Mouse (Mus musculus) MEL (cell line): ENCODE measurements around the gene Sucla2. TPM values are rescaled to one million over a fixed set of nuclear protein-coding genes. Genes with fewer than 3 reads are reported as not detected.

ENCODE experiments used
- DNase-seq: peaks from one replicate; pipeline ENCODE4 v3.0.0; 2011; ENCODE audit warnings: low read depth, low spot score
- H3K27ac ChIP-seq: 2 replicates; pipeline ENCODE4 v1.5.1; 2012; ENCODE audit warnings: low read depth, mild to moderate bottlenecking, control low read depth, low read length, moderate library complexity; ENCODE audit not compliant: control insufficient read depth
- H3K27me3 ChIP-seq, 2 experiments: fragments of 150-350 bp in 1 of 2; sonication (generic) in 1 of 2; 2 replicates each; pipeline ENCODE4 v1.6.1; 2012; ENCODE audit warnings: low read length in 2 of 2, mild to moderate bottlenecking in 2 of 2, improper control_type of control experiment in 1 of 2, moderate library complexity in 1 of 2; ENCODE audit not compliant: insufficient read depth in 2 of 2, control insufficient read depth in 1 of 2
- H3K36me3 ChIP-seq, 2 experiments: 2 replicates each; pipeline ENCODE4 v1.6.1; 2012 to 2014; ENCODE audit warnings: low read length in 2 of 2, improper control_type of control experiment in 1 of 2, inconsistent platforms in 1 of 2, mild to moderate bottlenecking in 1 of 2; ENCODE audit not compliant: insufficient read depth in 2 of 2, control insufficient read depth in 1 of 2
- H3K4me1 ChIP-seq, 2 experiments: fragments of 150-350 bp in 1 of 2; sonication (generic) in 1 of 2; 2 replicates each; pipeline ENCODE4 v1.6.1; 2012; ENCODE audit warnings: low read length in 2 of 2, improper control_type of control experiment in 1 of 2, mild to moderate bottlenecking in 1 of 2; ENCODE audit not compliant: insufficient read depth in 2 of 2, control insufficient read depth in 1 of 2
- H3K4me3 ChIP-seq, 2 experiments: fragments of 150-350 bp in 1 of 2; sonication (generic) in 1 of 2; 2 replicates each; pipeline ENCODE4 v1.5.1; 2012; ENCODE audit warnings: low read depth in 2 of 2, low read length in 2 of 2, mild to moderate bottlenecking in 2 of 2, moderate library complexity in 2 of 2, control low read depth in 1 of 2, improper control_type of control experiment in 1 of 2; ENCODE audit not compliant: control insufficient read depth in 1 of 2, insufficient read depth in 1 of 2
- H3K79me2 ChIP-seq: 2 replicates; pipeline ENCODE4 v1.6.1; 2012; ENCODE audit warnings: mild to moderate bottlenecking, low read length, moderate library complexity; ENCODE audit not compliant: control insufficient read depth, poor library complexity, insufficient read depth
- H3K9ac ChIP-seq: 2 replicates; pipeline ENCODE4 v1.6.1; 2012; ENCODE audit warnings: low read depth, mild to moderate bottlenecking, control low read depth, low read length, moderate library complexity; ENCODE audit not compliant: control insufficient read depth, poor library complexity, severe bottlenecking
- H3K9me3 ChIP-seq: fragments of 150-350 bp; sonication (generic); replicated peaks from 2 replicates; pipeline ENCODE4 v1.6.1; 2012; ENCODE audit warnings: mild to moderate bottlenecking, low read length, improper control_type of control experiment, moderate library complexity; ENCODE audit not compliant: insufficient read depth
- BHLHE40 ChIP-seq: IDR thresholded peaks from 2 replicates; pipeline ENCODE4 v1.6.1; 2012; ENCODE audit warnings: low read depth, mild to moderate bottlenecking, inconsistent platforms, low read length, improper control_type of control experiment, borderline replicate concordance
- CHD1 ChIP-seq: IDR thresholded peaks from 2 replicates; pipeline ENCODE4 v1.6.1; 2012; ENCODE audit warnings: low read depth, mild to moderate bottlenecking, inconsistent platforms, low read length, improper control_type of control experiment
- CHD2 ChIP-seq: IDR thresholded peaks from 2 replicates; pipeline ENCODE4 v1.6.1; 2011; ENCODE audit warnings: low read length, improper control_type of control experiment
- CTCF ChIP-seq, 3 experiments: IDR thresholded peaks in 2 of 3; conservative IDR thresholded peaks in 1 of 3; 2 replicates each; pipeline ENCODE4 v1.5.1; 2011 to 2012; ENCODE audit warnings: low read length in 3 of 3, low read depth in 2 of 3, mild to moderate bottlenecking in 2 of 3, improper control_type of control experiment in 1 of 3, inconsistent platforms in 1 of 3, mixed read lengths in 1 of 3, moderate library complexity in 1 of 3; ENCODE audit not compliant: control insufficient read depth in 1 of 3, insufficient read depth in 1 of 3, poor library complexity in 1 of 3, severe bottlenecking in 1 of 3
- ELF1 ChIP-seq: IDR thresholded peaks from 2 replicates; pipeline ENCODE4 v1.6.1; 2014; ENCODE audit warnings: low read depth, mild to moderate bottlenecking, inconsistent platforms, low read length, improper control_type of control experiment, moderate library complexity
- EP300 ChIP-seq, 2 experiments: IDR thresholded peaks; 2 replicates each; pipeline ENCODE4 v1.6.1; 2011; ENCODE audit warnings: improper control_type of control experiment in 2 of 2, low read length in 2 of 2, low read depth in 1 of 2, mild to moderate bottlenecking in 1 of 2
- ETS1 ChIP-seq: IDR thresholded peaks from 2 replicates; pipeline ENCODE4 v1.6.1; 2012; ENCODE audit warnings: low read depth, mild to moderate bottlenecking, inconsistent platforms, low read length, improper control_type of control experiment, moderate library complexity
- GABPA ChIP-seq: IDR thresholded peaks from 2 replicates; pipeline ENCODE4 v1.6.1; 2012; ENCODE audit warnings: low read depth, mild to moderate bottlenecking, inconsistent platforms, low read length, improper control_type of control experiment, moderate library complexity
- GATA1 ChIP-seq: IDR thresholded peaks from 2 replicates; pipeline ENCODE4 v1.6.1; 2011; ENCODE audit warnings: low read depth, low read length, improper control_type of control experiment
- HCFC1 ChIP-seq: IDR thresholded peaks from 2 replicates; pipeline ENCODE4 v1.6.1; 2012; ENCODE audit warnings: low read depth, mild to moderate bottlenecking, inconsistent platforms, low read length, improper control_type of control experiment, moderate library complexity
- KAT2A ChIP-seq: conservative IDR thresholded peaks from 2 replicates; pipeline ENCODE4 v1.6.1; 2012; ENCODE audit warnings: low read depth, low read length, improper control_type of control experiment, inconsistent platforms
- MAFK ChIP-seq: IDR thresholded peaks from 2 replicates; pipeline ENCODE4 v1.6.1; 2011; ENCODE audit warnings: low read depth, mild to moderate bottlenecking, low read length, improper control_type of control experiment, borderline replicate concordance
- MAX ChIP-seq: IDR thresholded peaks from 2 replicates; pipeline ENCODE4 v1.6.1; 2011; ENCODE audit warnings: low read length, improper control_type of control experiment
- MAZ ChIP-seq: IDR thresholded peaks from 2 replicates; pipeline ENCODE4 v1.6.1; 2012; ENCODE audit warnings: low read depth, mild to moderate bottlenecking, inconsistent platforms, low read length, improper control_type of control experiment
- MXI1 ChIP-seq: IDR thresholded peaks from 2 replicates; pipeline ENCODE4 v1.6.1; 2011; ENCODE audit warnings: mild to moderate bottlenecking, low read depth, low read length, improper control_type of control experiment
- MYB ChIP-seq: IDR thresholded peaks from 2 replicates; pipeline ENCODE4 v1.6.1; 2011; ENCODE audit warnings: mild to moderate bottlenecking, low read depth, low read length, improper control_type of control experiment
- MYC ChIP-seq: IDR thresholded peaks from 2 replicates; pipeline ENCODE4 v1.6.1; 2011; ENCODE audit warnings: low read depth, mild to moderate bottlenecking, low read length, improper control_type of control experiment, moderate library complexity
- POLR2A ChIP-seq, 2 experiments: IDR thresholded peaks; 2 replicates each; pipeline ENCODE4 v1.6.1; 2011 to 2012; ENCODE audit warnings: low read length in 2 of 2, mild to moderate bottlenecking in 2 of 2, control low read depth in 1 of 2, improper control_type of control experiment in 1 of 2, low read depth in 1 of 2, moderate library complexity in 1 of 2; ENCODE audit not compliant: control insufficient read depth in 1 of 2, insufficient read depth in 1 of 2, poor library complexity in 1 of 2
- POLR2AphosphoS2 ChIP-seq: IDR thresholded peaks from 2 replicates; pipeline ENCODE4 v1.6.1; 2011; ENCODE audit warnings: low read length, improper control_type of control experiment
- POLR2AphosphoS5 ChIP-seq: IDR thresholded peaks from 2 replicates; pipeline ENCODE4 v1.6.1; 2012; ENCODE audit warnings: low read depth, borderline replicate concordance, mild to moderate bottlenecking, inconsistent platforms, low read length, moderate library complexity, mixed read lengths
- SIN3A ChIP-seq: IDR thresholded peaks from 2 replicates; pipeline ENCODE4 v1.6.1; 2012; ENCODE audit warnings: low read length, improper control_type of control experiment, inconsistent platforms
- TBP ChIP-seq: IDR thresholded peaks from 2 replicates; pipeline ENCODE4 v1.8.0; 2011; ENCODE audit warnings: low read depth, low read length, improper control_type of control experiment
- TCF12 ChIP-seq: IDR thresholded peaks from 2 replicates; pipeline ENCODE4 v1.6.1; 2014; ENCODE audit warnings: low read depth, mild to moderate bottlenecking, inconsistent platforms, low read length, improper control_type of control experiment, moderate library complexity
- UBTF ChIP-seq: IDR thresholded peaks from 2 replicates; pipeline ENCODE4 v1.6.1; 2012; ENCODE audit warnings: low read depth, mild to moderate bottlenecking, inconsistent platforms, low read length, improper control_type of control experiment, moderate library complexity, borderline replicate concordance; ENCODE audit not compliant: insufficient read depth
- USF1 ChIP-seq: IDR thresholded peaks from 2 replicates; pipeline ENCODE4 v1.6.1; 2014; ENCODE audit warnings: low read depth, mild to moderate bottlenecking, inconsistent platforms, low read length, improper control_type of control experiment, moderate library complexity
- ZC3H11A ChIP-seq: IDR thresholded peaks from 2 replicates; pipeline ENCODE4 v1.6.1; 2012; ENCODE audit warnings: low read depth, mild to moderate bottlenecking, inconsistent platforms, low read length, improper control_type of control experiment
- ZKSCAN1 ChIP-seq: IDR thresholded peaks from 2 replicates; pipeline ENCODE4 v1.6.1; 2012; ENCODE audit warnings: low read depth, mild to moderate bottlenecking, inconsistent platforms, low read length, improper control_type of control experiment, moderate library complexity
- ZMIZ1 ChIP-seq: IDR thresholded peaks from 2 replicates; pipeline ENCODE4 v1.6.1; 2012; ENCODE audit warnings: low read depth, mild to moderate bottlenecking, inconsistent platforms, low read length, improper control_type of control experiment, moderate library complexity
- polyA plus RNA-seq, 2 experiments: library from polyadenylated mRNA; stranded (reverse) in 1 of 2; unstranded in 1 of 2; fragments of >175 nt in 1 of 2; fragments of >200 nt in 1 of 2; gene quantifications; 2 replicates each; pipeline versions ENCODE4 v1.2.1 to v1.2.4; 2012; ENCODE audit warnings: low replicate concordance in 2 of 2, low read depth in 1 of 2; ENCODE audit not compliant: insufficient read length in 2 of 2, insufficient read depth in 1 of 2, missing spikeins in 1 of 2
- total RNA-seq: library from RNA; depleted of rRNA; stranded (reverse); fragments of 300-350 nt; gene quantifications from 2 replicates; pipeline ENCODE4 v1.2.3, GENCODE M21; 2012

Sucla2 gene
- total and polyA plus RNA-seq, 3 experiments, result 59.4 to 65.5 (median 61.6) TPM

DNA sequence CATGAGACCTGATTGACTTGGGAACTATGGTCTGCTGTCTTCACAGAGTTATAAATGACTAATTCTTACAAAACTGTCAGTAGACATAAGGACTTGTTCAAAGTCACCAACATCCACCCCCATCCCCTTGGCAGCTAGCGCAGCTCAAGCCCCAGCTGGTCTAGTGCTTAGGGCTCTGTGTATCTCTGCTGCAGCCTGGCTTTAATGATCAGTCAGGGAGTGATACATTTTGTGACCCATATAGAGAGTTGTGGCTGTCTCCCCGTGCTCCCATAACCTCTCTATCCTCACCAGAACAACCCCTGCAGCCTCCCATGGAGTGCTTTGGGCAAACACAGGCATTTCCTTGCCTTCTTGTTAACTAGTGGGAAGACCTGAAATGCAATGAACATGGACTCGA, 95.8 kb downstream of the Sucla2 start:
- no peaks in the 10 kb centered on the region for H3K36me3 ChIP-seq
- H3K9me3 ChIP-seq, result no peaks in the 10 kb centered on the region
- H3K27me3 ChIP-seq, result no peaks in the 10 kb centered on the region
- DNase-seq, result no peak
- no peak overlapping the region for H3K27ac ChIP-seq
- H3K79me2 ChIP-seq, result no peaks in the 10 kb centered on the region
- H3K4me3 ChIP-seq, result no peak overlapping the region
- H3K4me1 ChIP-seq, result no peaks in the 10 kb centered on the region
- no peak overlapping the region for H3K9ac ChIP-seq
- TF ChIP-seq POLR2AphosphoS5, result no peak
- no peak for TF ChIP-seq SIN3A
- no peak for TF ChIP-seq ZKSCAN1
- TF ChIP-seq MXI1, result no peak
- TF ChIP-seq ETS1, result no peak
- TF ChIP-seq POLR2A (IDR thresholded peaks at IDR 0.05; ENCODE audit: control insufficient read depth in 1 of 2, insufficient read depth in 1 of 2, low read depth in 1 of 2, low read length in 2 of 2, poor library complexity in 1 of 2), result no peak
- no peak for TF ChIP-seq MAX
- TF ChIP-seq MAZ, result no peak
- no peak for TF ChIP-seq EP300 (IDR thresholded peaks at IDR 0.05; ENCODE audit: low read depth in 1 of 2, low read length in 2 of 2)
- no peak for TF ChIP-seq ELF1
- TF ChIP-seq MAFK, result no peak
- TF ChIP-seq HCFC1, result no peak
- TF ChIP-seq ZMIZ1, result no peak
- no peak for TF ChIP-seq BHLHE40
- TF ChIP-seq CHD2, result no peak

- TF ChIP-seq TBP (no peak), TCF12 (no peak), MAFK (no peak), CTCF (IDR thresholded peaks at IDR 0.05 in 2 of 3, conservative IDR thresholded peaks at IDR 0.05 in 1 of 3; ENCODE audit: control insufficient read depth in 1 of 3, insufficient read depth in 1 of 3, low read depth in 2 of 3, low read length in 3 of 3, poor library complexity in 1 of 3, severe bottlenecking in 1 of 3) (no peak), KAT2A (no peak), EP300 (IDR thresholded peaks at IDR 0.05; ENCODE audit: low read depth in 1 of 2, low read length in 2 of 2) (no peak), CHD1 (no peak), BHLHE40 (no peak), USF1 (no peak), MAX (no peak), GATA1 (no peak), MYB (no peak), MYC (no peak), GABPA (no peak), ZC3H11A (no peak), SIN3A (no peak), POLR2AphosphoS2 (no peak), CHD2 (no peak), UBTF (no peak)
- H3K9ac ChIP-seq, result no peak overlapping the region
- no peaks in the 10 kb centered on the region for H3K4me1 ChIP-seq
- no peaks in the 10 kb centered on the region for H3K36me3 ChIP-seq
- no peaks in the 10 kb centered on the region for H3K27me3 ChIP-seq
- H3K9me3 ChIP-seq, result no peaks in the 10 kb centered on the region
- H3K79me2 ChIP-seq, result no peaks in the 10 kb centered on the region
- no peak for DNase-seq
- no peak overlapping the region for H3K27ac ChIP-seq
- no peak overlapping the region for H3K4me3 ChIP-seq
These were observed 97.9 kb downstream of the Sucla2 start for GRCm38 (mm10) chr14:73622988-73623387.
